Mouse (Mus musculus) limb, embryonic 12.5 days (tissue): ENCODE measurements at regions not wholly inside any gene's neighbourhood (a gene's known extent, or its start where the extent isn't known, plus 50 kb on each side); places are given as distances from the start of the nearest gene placed in this dataset.

ENCODE experiments used
- ATAC-seq: fragments of 200-750 bp; cut with Nextera tagmentation; 2 replicates; pipeline ENCODE4 v1.8.0; 2017; ENCODE audit warnings: low read depth, moderate TSS enrichment; ENCODE audit not compliant: insufficient number of reproducible peaks, insufficient read depth, low FRiP score, low TSS enrichment
- H3K27ac ChIP-seq: fragments of 300-500 bp; sonication (generic); 2 replicates; pipeline ENCODE4 v1.5.1; 2016; ENCODE audit warnings: mild to moderate bottlenecking, moderate library complexity
- H3K27me3 ChIP-seq: fragments of 300-500 bp; sonication (generic); 2 replicates; pipeline ENCODE4 v1.6.1; 2016; ENCODE audit warnings: mild to moderate bottlenecking, moderate library complexity
- H3K36me3 ChIP-seq: fragments of 300-500 bp; sonication (generic); 2 replicates; pipeline ENCODE4 v1.6.1; 2016; ENCODE audit warnings: mild to moderate bottlenecking, moderate library complexity
- H3K4me1 ChIP-seq: fragments of 300-500 bp; sonication (generic); replicated peaks from 2 replicates; pipeline ENCODE4 v1.6.1; 2016
- H3K4me2 ChIP-seq: fragments of 300-500 bp; sonication (generic); 2 replicates; pipeline ENCODE4 v1.6.1; 2016; ENCODE audit warnings: mild to moderate bottlenecking, moderate library complexity
- H3K4me3 ChIP-seq: fragments of 300-500 bp; sonication (generic); replicated peaks from 2 replicates; pipeline ENCODE4 v1.5.1; 2016; ENCODE audit warnings: mild to moderate bottlenecking
- H3K9ac ChIP-seq: fragments of 300-500 bp; sonication (generic); replicated peaks from 2 replicates; pipeline ENCODE4 v1.6.1; 2016; ENCODE audit warnings: mild to moderate bottlenecking, moderate library complexity
- H3K9me3 ChIP-seq: fragments of 300-500 bp; sonication (generic); 2 replicates; pipeline ENCODE4 v1.6.1; 2016; ENCODE audit warnings: mild to moderate bottlenecking, moderate library complexity
- WGBS: fragments of 180-500 bp; shearing (Covaris S2); methylation state at CpG from one replicate; pipeline ENCODE4 v1.1.7; 2016; 5-methylcytosine and 5-hydroxymethylcytosine counted together

DNA sequence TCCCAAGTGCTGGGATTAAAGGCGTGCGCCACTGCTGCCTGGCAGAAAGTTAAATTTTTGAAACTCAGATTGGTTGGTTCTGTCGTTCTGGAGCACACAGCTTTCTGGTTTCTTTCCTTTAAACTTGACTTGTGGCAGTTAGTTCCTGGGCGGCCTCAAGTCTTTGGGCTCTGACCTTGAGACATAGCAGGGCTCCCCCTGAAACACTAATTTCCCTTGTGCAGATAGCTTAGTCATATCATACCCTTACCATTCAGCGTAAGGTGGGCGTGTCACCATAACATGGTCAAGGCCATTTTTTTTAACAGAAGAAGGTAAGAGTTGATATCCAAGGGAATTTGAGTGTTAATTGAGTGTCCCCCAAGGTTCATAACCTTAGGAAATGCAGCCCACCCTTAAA lies 140.3 kb upstream of the Ubr2 start:
- no peak for ATAC-seq
- Histone ChIP-seq H3K27ac (no peak overlapping the region), H3K4me3 (no peak overlapping the region), H3K4me2 (no peak overlapping the region; the same call in 1 of the 2 replicates), H3K36me3 (peaks cover 18% of the 10 kb centered on the region; the same call in 1 of the 2 replicates), H3K27me3 (no peaks in the 10 kb centered on the region), H3K9me3 (no peaks in the 10 kb centered on the region), H3K9ac (no peak overlapping the region), H3K4me1 (peaks cover 52% of the 10 kb centered on the region)
- WGBS, result 91% methylated on average over 6 of the region's 6 CpGs

- ATAC-seq, result no peak
- WGBS, result 87% methylated on average over 13 of the region's 13 CpGs
- peaks cover 59% of the 10 kb centered on the region for H3K4me1 ChIP-seq
Measured at GRCm38 (mm10) chr17:47149662-47150061, 139.3 kb upstream of the Ubr2 start.

GRCm38 (mm10) chr17:47149158-47149557 lies 138.8 kb upstream of the Ubr2 start:
- Histone ChIP-seq H3K4me3 (no peak overlapping the region), H3K9me3 (no peaks in the 10 kb centered on the region), H3K27ac (no peak overlapping the region), H3K4me1 (peaks cover 64% of the 10 kb centered on the region), H3K27me3 (no peaks in the 10 kb centered on the region), H3K4me2 (no peak overlapping the region), H3K9ac (no peak overlapping the region), H3K36me3 (peaks cover 19% of the 10 kb centered on the region; the same call in 1 of the 2 replicates)
- no peak for ATAC-seq
- WGBS, result 91% methylated on average over 9 of the region's 9 CpGs

More at GRCm38 (mm10) chr17:47149662-47150061, 139.3 kb upstream of the Ubr2 start:
- Histone ChIP-seq H3K27me3 (no peaks in the 10 kb centered on the region), H3K36me3 (peaks cover 21% of the 10 kb centered on the region; the same call in 1 of the 2 replicates), H3K9me3 (no peaks in the 10 kb centered on the region), H3K4me2 (no peak overlapping the region), H3K4me3 (no peak overlapping the region), H3K27ac (no peak overlapping the region), H3K9ac (no peak overlapping the region)

- ATAC-seq, result no peak
- H3K36me3 ChIP-seq, result peaks cover 18% of the 10 kb centered on the region; the same call in 1 of the 2 replicates
- H3K27me3 ChIP-seq, result no peaks in the 10 kb centered on the region
- H3K4me2 ChIP-seq, result no peak overlapping the region
- no peak overlapping the region for H3K4me3 ChIP-seq
- H3K9ac ChIP-seq, result no peak overlapping the region
- peaks cover 69% of the 10 kb centered on the region for H3K4me1 ChIP-seq
- peak overlapping the region; percentile 66 for H3K27ac ChIP-seq
- no peaks in the 10 kb centered on the region for H3K9me3 ChIP-seq
- WGBS, result 94% methylated on average over 4 of the region's 4 CpGs
Measured at GRCm38 (mm10) chr17:47146640-47147039, 136.3 kb upstream of the Ubr2 start.

DNA sequence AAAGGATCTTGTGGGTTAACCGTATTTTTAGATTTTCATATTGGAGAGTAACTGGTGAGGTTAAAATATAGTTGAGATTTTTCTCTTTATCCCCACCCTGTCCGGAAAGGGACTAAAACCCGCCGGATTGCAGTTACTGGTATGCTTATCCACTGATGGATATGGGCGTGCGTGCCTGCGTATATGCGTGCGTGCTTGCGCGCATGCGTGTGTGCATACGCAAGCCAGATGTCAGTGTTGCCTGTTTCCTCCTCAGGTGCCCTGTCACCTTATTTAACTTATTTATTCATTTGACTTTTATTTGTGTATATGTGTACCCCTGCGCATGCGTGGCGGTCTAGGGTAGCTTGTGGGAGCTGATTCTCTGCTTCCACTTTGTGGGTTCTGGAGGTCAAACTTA lies 135.2 kb upstream of the Ubr2 start:
- Histone ChIP-seq H3K4me1 (peaks cover 58% of the 10 kb centered on the region), H3K27ac (no peak overlapping the region)
- 96% methylated on average over 16 of the region's 16 CpGs for WGBS

DNA sequence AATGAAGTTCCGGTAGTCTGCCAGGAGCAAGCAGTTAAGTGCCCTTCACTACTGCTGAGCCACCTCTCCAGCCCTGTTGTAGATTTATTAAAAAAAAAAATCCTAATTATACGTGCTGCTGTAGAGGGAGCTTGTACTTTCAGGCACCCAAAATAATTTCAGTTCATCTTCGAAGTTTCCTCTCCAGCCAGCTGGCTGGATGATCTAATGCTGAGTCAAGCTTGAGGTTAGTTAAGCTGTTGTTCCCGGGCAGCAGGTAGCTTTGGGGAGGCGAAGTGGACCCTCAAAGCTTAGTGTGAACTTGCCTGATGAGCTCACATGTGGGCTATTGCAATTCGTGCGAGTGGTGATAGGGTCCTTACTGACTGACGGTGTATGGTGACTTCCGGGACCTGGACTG lies 134.6 kb upstream of the Ubr2 start:
- WGBS, result 91% methylated on average over 9 of the region's 9 CpGs
- ATAC-seq, result no peak
- no peaks in the 10 kb centered on the region for H3K9me3 ChIP-seq
- no peak overlapping the region for H3K4me3 ChIP-seq
- no peaks in the 10 kb centered on the region for H3K27me3 ChIP-seq
- H3K36me3 ChIP-seq, result peaks cover 18% of the 10 kb centered on the region; the same call in 1 of the 2 replicates
- peaks cover 53% of the 10 kb centered on the region for H3K4me1 ChIP-seq
- H3K27ac ChIP-seq, result no peak overlapping the region
- no peak overlapping the region for H3K9ac ChIP-seq
- H3K4me2 ChIP-seq, result no peak overlapping the region

More for the DNA sequence above, 135.2 kb upstream of the Ubr2 start:
- no peak overlapping the region for H3K9ac ChIP-seq
- H3K9me3 ChIP-seq, result no peaks in the 10 kb centered on the region
- no peak overlapping the region for H3K4me3 ChIP-seq
- no peak overlapping the region for H3K4me2 ChIP-seq
- peaks cover 18% of the 10 kb centered on the region; the same call in 1 of the 2 replicates for H3K36me3 ChIP-seq
- ATAC-seq, result no peak
- H3K27me3 ChIP-seq, result no peaks in the 10 kb centered on the region

DNA sequence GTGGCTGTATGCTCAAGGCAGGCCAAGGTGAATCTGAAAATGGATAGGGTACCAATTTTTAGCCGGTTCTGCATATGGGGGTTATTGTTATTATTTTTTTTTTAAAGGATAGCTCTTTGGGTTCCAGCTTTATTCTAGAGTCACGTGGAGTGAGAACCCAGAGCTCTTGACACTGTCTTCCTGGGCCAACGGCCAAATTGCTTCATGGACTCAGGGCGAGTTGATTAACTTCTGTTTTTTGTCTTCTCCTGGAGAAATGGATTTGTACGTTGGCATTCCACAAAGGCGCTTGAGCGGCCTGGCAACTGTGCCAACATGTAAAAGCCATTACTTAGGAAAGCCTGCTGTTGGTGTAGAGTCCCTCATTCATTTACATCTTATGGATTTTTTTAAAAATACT lies 134.1 kb upstream of the Ubr2 start:
- Histone ChIP-seq H3K9me3 (no peaks in the 10 kb centered on the region), H3K27ac (no peak overlapping the region), H3K9ac (no peak overlapping the region), H3K36me3 (peaks cover 18% of the 10 kb centered on the region; the same call in 1 of the 2 replicates), H3K4me3 (no peak overlapping the region), H3K4me2 (no peak overlapping the region), H3K4me1 (peaks cover 53% of the 10 kb centered on the region), H3K27me3 (no peaks in the 10 kb centered on the region)
- 81% methylated on average over 7 of the region's 7 CpGs for WGBS
- ATAC-seq, result no peak

DNA sequence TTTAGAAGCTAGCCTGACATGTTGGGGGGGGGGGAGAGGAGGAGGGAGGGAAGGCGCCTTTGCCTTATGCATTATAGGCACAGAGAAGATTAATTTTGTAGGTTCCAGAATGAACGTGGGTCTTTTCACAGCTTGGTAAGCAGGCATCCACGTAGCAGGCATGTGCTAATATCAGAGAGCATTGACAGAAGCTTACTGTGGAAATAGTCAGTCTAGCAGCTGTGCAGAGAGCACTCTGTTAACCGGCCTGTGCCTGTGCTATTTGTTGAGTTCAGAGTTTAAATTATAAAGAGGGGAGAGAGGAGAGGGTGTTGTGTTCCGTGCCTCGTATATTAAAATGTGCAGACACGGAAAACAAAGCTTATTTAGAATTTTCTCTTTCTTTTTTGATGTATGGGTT lies 133.5 kb upstream of the Ubr2 start:
- no peaks in the 10 kb centered on the region for H3K27me3 ChIP-seq
- ATAC-seq, result no peak
- peaks cover 16% of the 10 kb centered on the region; the same call in 1 of the 2 replicates for H3K36me3 ChIP-seq
- no peak overlapping the region for H3K27ac ChIP-seq
- peak overlapping the region; percentile 89 for H3K4me2 ChIP-seq
- no peak overlapping the region for H3K4me3 ChIP-seq
- no peak overlapping the region for H3K9ac ChIP-seq
- H3K9me3 ChIP-seq, result no peaks in the 10 kb centered on the region
- peaks cover 57% of the 10 kb centered on the region for H3K4me1 ChIP-seq
- 72% methylated on average over 7 of the region's 7 CpGs for WGBS

DNA sequence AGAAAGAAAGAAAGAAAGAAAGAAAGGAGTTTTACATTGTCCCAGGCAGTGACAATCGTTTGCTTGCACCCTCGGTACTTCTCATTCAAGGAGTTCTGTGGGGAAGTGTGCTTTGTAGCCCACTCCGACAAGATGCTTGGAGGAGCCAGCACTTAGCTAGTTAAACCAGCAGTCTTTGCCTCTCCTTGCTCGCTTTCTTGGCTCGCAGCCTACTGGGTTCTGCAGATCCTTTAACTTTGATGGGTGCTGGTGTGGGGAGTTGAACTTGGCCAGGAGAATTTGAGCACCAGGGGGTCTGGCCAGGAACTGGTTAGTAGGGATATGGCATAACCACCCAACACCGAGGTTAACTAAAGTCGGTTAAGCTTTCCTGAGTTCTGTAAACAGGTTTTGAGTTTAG lies 132.5 kb upstream of the Ubr2 start:
- 16% methylated on average over 7 of the region's 7 CpGs for WGBS
- peak overlapping the region; percentile 89 for H3K4me2 ChIP-seq
- H3K4me1 ChIP-seq, result peaks cover 54% of the 10 kb centered on the region
- no peaks in the 10 kb centered on the region for H3K27me3 ChIP-seq
- H3K27ac ChIP-seq, result peak overlapping the region; percentile 99; the same call in 1 of the 2 replicates
- no peak for ATAC-seq
- H3K4me3 ChIP-seq, result peak overlapping the region; percentile 69
- H3K36me3 ChIP-seq, result peaks cover 15% of the 10 kb centered on the region; the same call in 1 of the 2 replicates
- no peaks in the 10 kb centered on the region for H3K9me3 ChIP-seq
- H3K9ac ChIP-seq, result peak overlapping the region; percentile 79

- 1% methylated on average over 7 of the region's 7 CpGs for WGBS
- peaks cover 15% of the 10 kb centered on the region; the same call in 1 of the 2 replicates for H3K36me3 ChIP-seq
- no peaks in the 10 kb centered on the region for H3K27me3 ChIP-seq
- peak overlapping the region; percentile 99 for H3K27ac ChIP-seq
- peak overlapping the region; percentile 69 for H3K4me3 ChIP-seq
- peak overlapping the region; percentile 79 for H3K9ac ChIP-seq
- no peak for ATAC-seq
- no peaks in the 10 kb centered on the region for H3K9me3 ChIP-seq
- peaks cover 48% of the 10 kb centered on the region for H3K4me1 ChIP-seq
- peak overlapping the region; percentile 89 for H3K4me2 ChIP-seq
Measured at GRCm38 (mm10) chr17:47142276-47142675, 131.9 kb upstream of the Ubr2 start.

DNA sequence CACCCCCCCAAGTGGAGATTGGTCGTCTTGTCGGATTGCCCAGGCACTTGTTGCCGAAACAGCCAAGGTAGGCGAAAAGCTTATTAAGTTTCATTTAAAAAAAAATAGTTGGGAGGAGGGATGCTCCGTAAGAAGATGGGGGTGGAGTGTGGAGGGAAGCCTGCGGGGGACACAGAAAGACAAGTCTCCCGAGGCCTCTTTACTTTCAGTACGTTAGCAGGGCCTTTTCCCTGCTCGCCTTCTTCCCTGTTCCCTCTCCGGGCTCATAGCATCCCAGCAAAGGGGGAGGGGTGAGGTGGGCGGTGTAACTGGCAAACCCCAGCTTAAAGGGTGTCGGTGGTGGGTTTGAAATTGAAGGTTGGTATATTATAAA lies 131.5 kb upstream of the Ubr2 start:
- Histone ChIP-seq H3K27me3 (no peaks in the 10 kb centered on the region), H3K36me3 (peaks cover 15% of the 10 kb centered on the region; the same call in 1 of the 2 replicates), H3K4me2 (peak overlapping the region; percentile 89), H3K4me1 (peaks cover 43% of the 10 kb centered on the region), H3K27ac (peak overlapping the region; percentile 99), H3K9ac (peak overlapping the region; percentile 79), H3K4me3 (peak overlapping the region; percentile 69), H3K9me3 (no peaks in the 10 kb centered on the region)
- 0% methylated on average over 12 of the region's 12 CpGs for WGBS
- no peak for ATAC-seq
